Mouse (Mus musculus): Measurements from ENCODE around the gene 5730522E02Rik. TPM values are rescaled to one million over a fixed set of nuclear protein-coding genes. Genes with fewer than 3 reads are reported as not detected.
A peak's percentile ranks its signal among the peaks of the same experiment; 100 is the strongest.

Gene 5730522E02Rik
- total RNA-seq, 2 experiments from 2014 or later = 0.37 TPM; not detected in 1

GRCm38 (mm10) chr11:26129054-26129453, 81.5 kb downstream of the 5730522E02Rik start:
- intact Hi-C loops (cut with DNase I) = no loop called here
- no peak for DNase-seq

GRCm38 (mm10) chr11:26128385-26128784, 82.2 kb downstream of the 5730522E02Rik start:
- intact Hi-C loops (cut with DNase I) = no loop called here
- no peak for DNase-seq

- intact Hi-C loops (cut with DNase I) = no loop called here
- no peak for DNase-seq
Observed at GRCm38 (mm10) chr11:26125923-26126322, 84.6 kb downstream of the 5730522E02Rik start.

- intact Hi-C loops (cut with DNase I) = no loop called here
- no peak for DNase-seq
Observed at GRCm38 (mm10) chr11:26120781-26121557, 89.6 kb downstream of the 5730522E02Rik start.

GRCm38 (mm10) chr11:26117651-26118050, 92.9 kb downstream of the 5730522E02Rik start:
- intact Hi-C loops (cut with DNase I) = no loop called here
- DNase-seq = no peak

GRCm38 (mm10) chr11:26112206-26112605, 98.4 kb downstream of the 5730522E02Rik start:
- peak; percentile 14 to 48 for DNase-seq
- intact Hi-C loops (cut with DNase I) = no loop called here

- DNase-seq = no peak
- intact Hi-C loops (cut with DNase I) = no loop called here
Observed at GRCm38 (mm10) chr11:26108647-26109046, 101.9 kb downstream of the 5730522E02Rik start.

- intact Hi-C loops (cut with DNase I) = no loop called here
- DNase-seq = no peak
Observed at GRCm38 (mm10) chr11:26104680-26105079, 105.9 kb downstream of the 5730522E02Rik start.

GRCm38 (mm10) chr11:26103698-26104097, 106.9 kb downstream of the 5730522E02Rik start:
- intact Hi-C loops (cut with DNase I) = no loop called here

GRCm38 (mm10) chr11:26102878-26103277, 107.7 kb downstream of the 5730522E02Rik start:
- no peak for DNase-seq
- intact Hi-C loops (cut with DNase I) = no loop called here

More at GRCm38 (mm10) chr11:26103698-26104097, 106.9 kb downstream of the 5730522E02Rik start:
- DNase-seq = no peak

GRCm38 (mm10) chr11:26100077-26100476, 110.5 kb downstream of the 5730522E02Rik start:
- intact Hi-C loops (cut with DNase I) = no loop called here
- DNase-seq = no peak

GRCm38 (mm10) chr11:26098933-26099332, 111.6 kb downstream of the 5730522E02Rik start:
- intact Hi-C loops (cut with DNase I) = no loop called here
- no peak for DNase-seq

- intact Hi-C loops (cut with DNase I) = no loop called here
- DNase-seq = no peak
Observed at GRCm38 (mm10) chr11:26096095-26096494, 114.5 kb downstream of the 5730522E02Rik start.

- intact Hi-C loops (cut with DNase I) = no loop called here
- no peak for DNase-seq
Observed at GRCm38 (mm10) chr11:26088993-26089392, 121.6 kb downstream of the 5730522E02Rik start.

GRCm38 (mm10) chr11:26086679-26087078, 123.9 kb downstream of the 5730522E02Rik start:
- intact Hi-C loops (cut with DNase I) = no loop called here
- no peak for DNase-seq

- intact Hi-C loops (cut with DNase I) = no loop called here
- DNase-seq = no peak
Observed at GRCm38 (mm10) chr11:26085380-26086035, 125.1 kb downstream of the 5730522E02Rik start.

- DNase-seq = no peak
- intact Hi-C loops (cut with DNase I) = no loop called here
Observed at GRCm38 (mm10) chr11:26076335-26076734, 134.2 kb downstream of the 5730522E02Rik start.

GRCm38 (mm10) chr11:26075536-26075935, 135.0 kb downstream of the 5730522E02Rik start:
- intact Hi-C loops (cut with DNase I) = no loop called here
- no peak for DNase-seq

- intact Hi-C loops (cut with DNase I) = no loop called here
Observed at GRCm38 (mm10) chr11:26073638-26074294, 136.8 kb downstream of the 5730522E02Rik start.

GRCm38 (mm10) chr11:26072101-26072500, 138.5 kb downstream of the 5730522E02Rik start:
- no peak for DNase-seq
- intact Hi-C loops (cut with DNase I) = no loop called here

More at GRCm38 (mm10) chr11:26073638-26074294, 136.8 kb downstream of the 5730522E02Rik start:
- peak; percentile 16 to 40 for DNase-seq

GRCm38 (mm10) chr11:26063252-26063651, 147.3 kb downstream of the 5730522E02Rik start:
- intact Hi-C loops (cut with DNase I) = no loop called here
- DNase-seq = no peak
